Comparison of ENCODE assay signal across 15 mouse cellular contexts in genomic region chr2:3570606-3571005, GRCm38 (mm10). TPM values are rescaled to one million over a fixed set of nuclear protein-coding genes. Genes with fewer than 3 reads are reported as not detected.
"Had no signal": no experiment of that assay in that cellular context is flagged by ENCODE, and none has a peak within 500 bp of the region (broad histone marks: within the 10 kb centered on the region; RNA-seq: fewer than 3 reads in every experiment).

No protein-coding gene starts in this region.

- H3K4me3 ChIP-seq: limb, embryonic 12.5 days; limb, embryonic 15.5 days; liver, embryonic 12.5 days; liver, embryonic 15.5 days had no signal

- H3K4me2 ChIP-seq: limb, embryonic 12.5 days; limb, embryonic 15.5 days; liver, embryonic 12.5 days; liver, embryonic 15.5 days; midbrain, embryonic 11.5 days had no signal

- H3K9ac ChIP-seq: limb, embryonic 12.5 days; limb, embryonic 15.5 days; liver, embryonic 12.5 days; liver, embryonic 15.5 days had no signal

- H3K9me3 ChIP-seq: limb, embryonic 12.5 days; limb, embryonic 15.5 days; liver, embryonic 12.5 days; liver, embryonic 15.5 days had no signal

- ATAC-seq: intestine, postnatal 0 days; liver, embryonic 12.5 days had no signal

- H3K4me1 ChIP-seq: limb, embryonic 12.5 days; limb, embryonic 15.5 days; liver, embryonic 12.5 days; liver, embryonic 15.5 days had no signal

- H3K36me3 ChIP-seq: limb, embryonic 12.5 days; limb, embryonic 15.5 days; liver, embryonic 12.5 days; liver, embryonic 15.5 days had no signal

- DNase-seq: lung, adult 2 months; lung, postnatal 14 days; lung, postnatal 4 days; midbrain, embryonic 14.5 days; thymus, adult 2 months; thymus, postnatal 14 days; thymus, postnatal 4 days had no signal

- H3K27ac ChIP-seq: limb, embryonic 12.5 days; limb, embryonic 15.5 days; liver, embryonic 12.5 days; liver, embryonic 15.5 days; stomach, postnatal 0 days had no signal

- H3K27me3 ChIP-seq: limb, embryonic 12.5 days; limb, embryonic 15.5 days; liver, embryonic 12.5 days; liver, embryonic 15.5 days had no signal

RNA-seq across cellular contexts. Expression of gene Cdnf, which starts 57.8 kb away (rescaled TPM):
- polyA plus RNA-seq: neural tube, embryonic 11.5 days had no signal
